Mouse (Mus musculus): ENCODE measurements around the gene Stk32b. TPM values are rescaled to one million over a fixed set of nuclear protein-coding genes. Genes with fewer than 3 reads are reported as not detected.

The Stk32b gene
- polyA plus RNA-seq, 1 experiment from 2014 or later: 13.4 TPM

Other genes with a start within 250 kb of the Stk32b start
- 2.2 and 2.9 TPM in 2 replicates for gene Cytl1, start 18.3 kb upstream of the Stk32b start, polyA plus RNA-seq (2016; fragmentation: Nextera tagmentation; extraction: Ambion mirVana)
- 38.8 and 50.5 TPM in 2 replicates for gene Msx1, start 107.4 kb upstream of the Stk32b start, polyA plus RNA-seq (2016; fragmentation: Nextera tagmentation; extraction: Ambion mirVana)